Mouse (Mus musculus): ENCODE data around the gene Zfp933. TPM values are rescaled to one million over a fixed set of nuclear protein-coding genes. Genes with fewer than 3 reads are reported as not detected.

The Zfp933 gene
- total and polyA plus RNA-seq, 3 experiments = 2.0 to 5.6 (median 3.0) TPM

DNA sequence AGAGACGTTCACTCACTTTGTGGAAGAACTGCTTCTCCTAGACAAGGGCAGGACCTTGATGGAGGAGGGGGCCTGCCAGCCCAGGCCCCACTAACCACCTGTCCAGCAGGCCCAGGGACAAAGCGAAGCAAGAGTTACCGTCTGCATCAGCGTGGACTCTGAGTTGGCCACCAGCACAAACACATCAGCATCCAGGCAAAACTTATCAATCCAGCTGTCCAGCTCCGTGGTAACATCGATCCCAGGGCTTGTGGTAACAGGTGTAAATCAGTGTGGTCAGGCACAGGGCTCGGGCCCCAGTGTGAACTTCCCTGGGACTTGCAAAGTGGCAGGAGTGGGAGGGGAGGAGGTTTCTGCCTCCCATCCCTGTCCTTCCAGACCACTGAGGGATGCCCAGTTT lies 39.1 kb upstream of the Zfp933 start:
- no peak for DNase-seq (ENCODE audit: extremely low read depth)
- no peak overlapping the region for H3K9ac ChIP-seq (ENCODE audit: insufficient read depth, low read depth)
- H3K79me2 ChIP-seq (replicated peaks; ENCODE audit: control insufficient read depth, extremely low read depth, insufficient read depth, poor library complexity, severe bottlenecking) = no peaks in the 10 kb centered on the region
- no peak overlapping the region for H3K4me2 ChIP-seq (ENCODE audit: insufficient read depth, low read depth, poor library complexity, severe bottlenecking)
- H3K4me1 ChIP-seq (ENCODE audit: control insufficient read depth in 1 of 2, insufficient read depth in 2 of 2) = no peaks in the 10 kb centered on the region
- H3K9me3 ChIP-seq (replicated peaks; ENCODE audit: low read length) = no peaks in the 10 kb centered on the region
- H3K36me3 ChIP-seq (replicated peaks in 1 of 2; ENCODE audit: control insufficient read depth in 1 of 2, insufficient read depth in 1 of 2, low read length in 1 of 2) = peaks cover 74 to 93% of the 10 kb centered on the region in 2 experiments
- TF ChIP-seq SMC3 (IDR thresholded peaks at IDR 0.05; ENCODE audit: low read depth, low read length) (no peak), MAX (IDR thresholded peaks at IDR 0.05; ENCODE audit: low read length) (no peak), RAD21 (IDR thresholded peaks at IDR 0.05; ENCODE audit: low read depth, low read length) (no peak), IRF4 (IDR thresholded peaks at IDR 0.05; ENCODE audit: low read depth, low read length) (no peak), KAT2A (IDR thresholded peaks at IDR 0.05; ENCODE audit: insufficient replicate concordance, low read length) (no peak), CHD1 (IDR thresholded peaks at IDR 0.05; ENCODE audit: low read depth, low read length) (no peak), BHLHE40 (IDR thresholded peaks at IDR 0.05; ENCODE audit: low read depth, low read length) (no peak), CHD2 (IDR thresholded peaks at IDR 0.05; ENCODE audit: low read length) (no peak), JUN (IDR thresholded peaks at IDR 0.05; ENCODE audit: insufficient read depth, low read depth, low read length) (no peak), EP300 (IDR thresholded peaks at IDR 0.05; ENCODE audit: low read length) (no peak), ZC3H11A (IDR thresholded peaks at IDR 0.05; ENCODE audit: low read depth, low read length) (no peak), POLR2AphosphoS2 (IDR thresholded peaks at IDR 0.05; ENCODE audit: low read depth, low read length) (no peak), ETS1 (conservative IDR thresholded peaks at IDR 0.05; ENCODE audit: low read depth, low read length) (no peak), JUND (conservative IDR thresholded peaks at IDR 0.05; ENCODE audit: low read depth, low read length) (no peak), ZMIZ1 (IDR thresholded peaks at IDR 0.05; ENCODE audit: low read depth, low read length) (no peak), E2F4 (IDR thresholded peaks at IDR 0.05; ENCODE audit: insufficient replicate concordance, low read depth, low read length) (no peak)
- dilution Hi-C loops (cut with MboI; ENCODE audit: extremely low pct_ligation_motif_present, extremely low pct_unique_long_range_greater_than_20kb, low sequenced_read_pairs) = no loop called here
- no peak overlapping the region for H3K27ac ChIP-seq (ENCODE audit: insufficient read depth, low read depth)
- no peak overlapping the region for H3K4me3 ChIP-seq (replicated peaks in 1 of 3; ENCODE audit: low read depth in 2 of 3, low read length in 2 of 3, poor library complexity in 1 of 3)
- in situ Hi-C loops (cut with MboI; ENCODE audit: low pct_ligation_motif_present, low pct_unique_long_range_greater_than_20kb, low sequenced_read_pairs) = no loop called here
- H3K27me3 ChIP-seq (replicated peaks) = no peaks in the 10 kb centered on the region

DNA sequence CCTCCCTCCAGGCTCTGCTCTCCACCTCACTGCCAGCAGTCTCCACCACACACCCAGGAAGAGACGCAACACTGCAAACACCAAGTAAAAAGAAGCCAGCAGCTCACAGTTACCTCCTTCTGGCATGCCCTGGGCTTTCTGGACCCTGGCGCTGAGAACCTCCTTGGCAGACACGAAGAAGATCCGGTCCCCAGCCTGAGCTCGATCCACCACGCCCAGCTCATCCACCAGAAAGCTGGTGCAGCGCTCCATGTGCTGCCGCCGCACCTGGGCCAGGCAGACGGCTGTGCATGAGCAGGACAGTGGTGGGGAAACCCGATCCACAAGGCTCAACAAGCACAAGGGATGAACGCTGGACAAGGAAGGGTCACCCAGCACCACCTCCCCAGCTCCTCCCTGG lies 38.0 kb upstream of the Zfp933 start:
- Histone ChIP-seq H3K36me3 (replicated peaks in 1 of 2; ENCODE audit: control insufficient read depth in 1 of 2, insufficient read depth in 1 of 2, low read length in 1 of 2) (peaks cover 84 to 94% of the 10 kb centered on the region in 2 experiments), H3K27me3 (replicated peaks) (no peaks in the 10 kb centered on the region), H3K79me2 (replicated peaks; ENCODE audit: control insufficient read depth, extremely low read depth, insufficient read depth, poor library complexity, severe bottlenecking) (no peaks in the 10 kb centered on the region), H3K9ac (ENCODE audit: insufficient read depth, low read depth) (no peak overlapping the region), H3K4me2 (ENCODE audit: insufficient read depth, low read depth, poor library complexity, severe bottlenecking) (no peak overlapping the region), H3K9me3 (replicated peaks; ENCODE audit: low read length) (no peaks in the 10 kb centered on the region), H3K27ac (ENCODE audit: insufficient read depth, low read depth) (no peak overlapping the region), H3K4me3 (replicated peaks in 1 of 3; ENCODE audit: low read depth in 2 of 3, low read length in 2 of 3, poor library complexity in 1 of 3) (no peak overlapping the region), H3K4me1 (ENCODE audit: control insufficient read depth in 1 of 2, insufficient read depth in 2 of 2) (no peaks in the 10 kb centered on the region)
- dilution Hi-C loops (cut with MboI; ENCODE audit: extremely low pct_ligation_motif_present, extremely low pct_unique_long_range_greater_than_20kb, low sequenced_read_pairs) = no loop called here
- TF ChIP-seq GABPA (IDR thresholded peaks at IDR 0.05; ENCODE audit: insufficient replicate concordance, low read depth, low read length) (no peak), NRF1 (IDR thresholded peaks at IDR 0.05; ENCODE audit: low read depth, low read length) (no peak), CHD2 (IDR thresholded peaks at IDR 0.05; ENCODE audit: low read length) (no peak), CTCF (conservative IDR thresholded peaks at IDR 0.05 in 1 of 2, IDR thresholded peaks at IDR 0.05 in 1 of 2; ENCODE audit: low read depth in 2 of 2, low read length in 2 of 2) (no peak), USF2 (conservative IDR thresholded peaks at IDR 0.05; ENCODE audit: low read depth, low read length) (no peak), ETS1 (conservative IDR thresholded peaks at IDR 0.05; ENCODE audit: low read depth, low read length) (no peak), POLR2A (IDR thresholded peaks at IDR 0.05; ENCODE audit: low read depth, low read length) (no peak), EP300 (IDR thresholded peaks at IDR 0.05; ENCODE audit: low read length) (no peak), IRF4 (IDR thresholded peaks at IDR 0.05; ENCODE audit: low read depth, low read length) (no peak), UBTF (IDR thresholded peaks at IDR 0.05; ENCODE audit: low read depth, low read length) (no peak), TCF12 (IDR thresholded peaks at IDR 0.05; ENCODE audit: low read depth, low read length) (no peak), KAT2A (IDR thresholded peaks at IDR 0.05; ENCODE audit: insufficient replicate concordance, low read length) (no peak), MAZ (IDR thresholded peaks at IDR 0.05; ENCODE audit: low read depth, low read length) (no peak)
- in situ Hi-C loops (cut with MboI; ENCODE audit: low pct_ligation_motif_present, low pct_unique_long_range_greater_than_20kb, low sequenced_read_pairs) = no loop called here
- no peak for DNase-seq (ENCODE audit: extremely low read depth)

All from CH12.LX (cell line).